Mouse (Mus musculus): ENCODE measurements at regions not wholly inside any gene's neighbourhood (a gene's known extent, or its start where the extent isn't known, plus 50 kb on each side); places are given as distances from the start of the nearest gene placed in this dataset.

DNA sequence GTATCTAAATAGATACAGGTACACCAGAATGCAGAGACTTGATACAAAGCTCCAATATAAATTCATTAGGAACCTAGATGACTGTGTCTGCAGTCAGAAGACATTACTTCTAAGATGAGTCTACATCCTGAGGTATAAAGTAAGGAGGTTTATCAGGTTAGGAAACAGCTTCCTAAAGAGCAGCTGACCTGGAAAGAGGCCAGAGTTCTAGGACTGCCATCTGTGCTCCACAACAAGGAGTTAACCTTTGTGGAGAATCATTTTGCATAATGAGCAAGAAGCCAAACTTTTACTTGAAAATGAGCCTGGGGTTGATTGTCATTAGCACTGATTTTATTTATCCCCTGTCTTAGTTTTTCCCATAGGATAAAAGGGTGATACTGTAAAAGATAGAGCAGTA is 211.6 kb upstream of the Tenm2 start:
- peak; percentile 46 for DNase-seq (ENCODE audit: low read depth)
- TF ChIP-seq CTCF (IDR thresholded peaks at IDR 0.05; ENCODE audit: borderline replicate concordance, extremely low read depth, insufficient read depth, insufficient read length) (no peak), POLR2A (IDR thresholded peaks at IDR 0.05; ENCODE audit: borderline replicate concordance, extremely low read depth, insufficient read depth, insufficient read length, poor library complexity, severe bottlenecking) (no peak)

DNA sequence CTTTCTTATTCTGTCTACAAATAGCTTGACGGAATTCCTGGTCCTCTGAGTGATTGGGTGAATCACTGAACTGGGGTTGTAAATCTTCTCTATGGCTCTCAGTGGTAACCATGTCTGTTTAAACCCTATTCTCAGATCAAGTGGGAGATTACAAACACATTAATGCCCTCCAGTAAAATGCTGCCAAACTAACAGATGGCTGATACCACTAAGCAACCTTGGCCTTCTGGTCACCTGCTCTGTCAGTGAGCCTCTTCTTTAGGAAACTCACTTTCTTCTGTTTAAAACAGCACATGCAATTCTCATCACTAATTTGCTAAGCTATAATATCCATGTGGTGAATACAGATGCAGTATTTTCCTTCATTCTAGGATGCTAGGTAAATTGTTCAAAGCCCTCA is 210.9 kb upstream of the Tenm2 start:
- no peak for DNase-seq (ENCODE audit: low read depth)
- TF ChIP-seq CTCF (IDR thresholded peaks at IDR 0.05; ENCODE audit: borderline replicate concordance, extremely low read depth, insufficient read depth, insufficient read length) = no peak
- no peak for TF ChIP-seq POLR2A (IDR thresholded peaks at IDR 0.05; ENCODE audit: borderline replicate concordance, extremely low read depth, insufficient read depth, insufficient read length, poor library complexity, severe bottlenecking)

DNA sequence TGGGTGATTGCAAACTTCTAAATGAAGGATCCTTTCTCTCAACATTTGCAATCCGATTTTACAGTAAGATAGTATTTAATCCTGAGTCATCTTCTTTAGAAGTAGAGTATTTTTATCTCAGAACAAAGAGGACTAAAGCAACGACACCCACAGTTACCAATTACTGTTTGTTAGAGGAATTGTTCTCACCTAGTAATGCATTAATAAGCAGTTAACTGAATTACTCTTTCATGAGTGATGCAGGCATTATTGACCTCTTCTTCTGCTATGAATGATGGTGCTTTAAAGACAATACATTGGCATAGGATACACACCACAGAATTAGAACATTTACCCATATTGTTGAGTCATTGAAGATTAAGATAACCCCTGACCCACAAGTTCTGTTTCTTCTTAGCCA is 207.0 kb upstream of the Tenm2 start:
- DNase-seq (ENCODE audit: low read depth) = no peak
- TF ChIP-seq POLR2A (IDR thresholded peaks at IDR 0.05; ENCODE audit: borderline replicate concordance, extremely low read depth, insufficient read depth, insufficient read length, poor library complexity, severe bottlenecking) (no peak), CTCF (IDR thresholded peaks at IDR 0.05; ENCODE audit: borderline replicate concordance, extremely low read depth, insufficient read depth, insufficient read length) (no peak)

DNA sequence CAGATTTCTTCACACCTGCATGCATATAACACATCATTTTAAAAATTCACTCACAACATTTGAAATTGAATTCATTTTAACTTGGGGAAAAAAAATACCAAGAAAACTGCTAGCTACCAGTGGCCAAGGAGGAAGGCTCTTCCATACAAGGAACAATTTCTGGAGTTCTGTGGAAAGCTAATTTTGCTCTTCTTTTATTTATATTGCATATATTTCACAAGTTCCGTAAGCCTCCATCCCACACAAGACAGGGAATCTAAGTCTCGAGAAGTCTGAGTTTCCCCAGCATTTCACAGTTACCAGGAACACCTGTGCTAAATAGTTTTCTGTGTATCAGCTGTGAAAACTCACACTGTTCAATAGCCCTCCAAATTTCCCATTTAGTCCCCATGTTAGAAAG is 198.8 kb upstream of the Tenm2 start:
- TF ChIP-seq POLR2A (IDR thresholded peaks at IDR 0.05; ENCODE audit: borderline replicate concordance, extremely low read depth, insufficient read depth, insufficient read length, poor library complexity, severe bottlenecking) = no peak
- TF ChIP-seq CTCF (IDR thresholded peaks at IDR 0.05; ENCODE audit: borderline replicate concordance, extremely low read depth, insufficient read depth, insufficient read length) = no peak
- DNase-seq (ENCODE audit: low read depth) = no peak

DNA sequence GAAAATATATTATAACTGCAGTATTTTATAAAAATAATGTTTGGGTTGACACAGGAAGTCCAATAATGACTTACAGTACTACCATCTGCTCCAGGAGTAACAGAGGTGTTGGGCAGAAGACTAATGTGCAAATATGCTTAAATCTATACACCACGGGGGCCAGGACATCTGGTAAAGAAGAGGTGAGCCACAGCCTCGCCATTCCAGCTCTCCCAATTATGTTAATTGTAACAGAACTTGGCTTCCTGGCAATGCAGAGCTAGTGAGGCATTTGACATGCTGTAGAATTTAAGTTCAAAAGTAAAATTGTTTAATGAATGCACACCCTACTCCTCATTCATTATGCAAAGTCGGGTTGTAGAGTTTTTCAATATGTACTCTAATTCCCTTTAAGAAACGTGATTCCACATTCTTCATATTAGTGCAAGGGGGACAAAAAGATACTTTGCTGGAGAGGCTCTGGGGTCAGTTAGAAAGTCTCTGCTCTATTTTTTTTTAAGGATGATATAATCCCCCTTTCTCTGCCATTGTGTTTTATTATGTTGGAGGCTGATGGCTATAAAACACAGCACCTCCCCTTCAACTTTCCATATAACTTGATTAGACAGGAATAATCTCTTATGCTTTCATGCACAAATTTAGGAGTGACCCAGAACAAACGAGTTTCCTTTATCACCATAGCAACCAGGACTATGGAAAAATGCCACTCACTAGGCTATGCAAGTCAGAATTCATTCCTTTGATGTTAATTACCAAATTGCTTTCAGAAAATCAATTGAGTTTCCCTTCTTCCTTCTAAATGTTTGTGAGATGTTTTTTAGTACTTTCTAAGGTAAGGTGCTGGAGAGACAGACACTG is 188.8 kb upstream of the Tenm2 start:
- DNase-seq (ENCODE audit: low read depth) = peak; percentile 79
- TF ChIP-seq POLR2A (IDR thresholded peaks at IDR 0.05; ENCODE audit: borderline replicate concordance, extremely low read depth, insufficient read depth, insufficient read length, poor library complexity, severe bottlenecking) (no peak), CTCF (IDR thresholded peaks at IDR 0.05; ENCODE audit: borderline replicate concordance, extremely low read depth, insufficient read depth, insufficient read length) (no peak)

DNA sequence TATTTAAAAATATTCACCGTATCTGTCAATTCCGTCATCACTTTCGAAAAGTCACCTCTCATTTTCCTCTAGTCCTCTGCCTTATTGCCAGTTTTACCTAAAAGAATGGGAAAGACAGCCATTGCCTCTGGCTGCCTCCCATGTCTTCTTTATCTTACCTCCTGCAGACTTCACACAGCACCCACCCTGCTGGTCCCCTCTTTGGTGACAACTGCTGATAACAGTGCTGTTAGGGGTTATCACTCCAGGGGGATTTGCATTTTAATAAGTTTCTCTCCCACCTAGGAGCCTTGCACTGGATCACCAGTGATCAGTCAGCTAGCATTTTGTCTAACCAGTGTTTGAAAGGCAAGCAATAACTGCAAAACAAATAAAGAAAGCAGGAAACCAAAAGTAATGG is 177.1 kb upstream of the Tenm2 start:
- TF ChIP-seq CTCF (IDR thresholded peaks at IDR 0.05; ENCODE audit: borderline replicate concordance, extremely low read depth, insufficient read depth, insufficient read length) (no peak), POLR2A (IDR thresholded peaks at IDR 0.05; ENCODE audit: borderline replicate concordance, extremely low read depth, insufficient read depth, insufficient read length, poor library complexity, severe bottlenecking) (no peak)
- no peak for DNase-seq (ENCODE audit: low read depth)

DNA sequence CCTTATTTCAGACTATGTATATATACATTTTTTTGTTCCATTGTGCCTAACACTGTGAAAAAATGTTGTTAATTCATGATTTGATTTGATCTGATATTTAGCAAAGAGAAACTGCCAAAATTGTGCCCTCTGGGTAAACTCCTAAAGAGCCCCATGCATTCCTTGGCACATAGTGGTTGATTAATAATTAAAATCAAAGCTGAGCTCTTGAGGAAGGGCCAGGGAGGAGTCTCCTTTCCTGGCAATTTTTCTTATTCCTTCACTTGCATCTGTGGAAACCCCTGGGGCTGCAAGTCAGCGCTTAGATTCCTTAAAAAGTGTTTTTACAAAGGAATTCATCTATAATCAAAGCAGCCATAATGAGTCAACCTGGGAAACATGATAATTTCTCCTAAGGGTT is 132.2 kb upstream of the Tenm2 start:
- peak; percentile 47 for DNase-seq (ENCODE audit: low read depth)
- no peak for TF ChIP-seq CTCF (IDR thresholded peaks at IDR 0.05; ENCODE audit: borderline replicate concordance, extremely low read depth, insufficient read depth, insufficient read length)
- no peak for TF ChIP-seq POLR2A (IDR thresholded peaks at IDR 0.05; ENCODE audit: borderline replicate concordance, extremely low read depth, insufficient read depth, insufficient read length, poor library complexity, severe bottlenecking)

DNA sequence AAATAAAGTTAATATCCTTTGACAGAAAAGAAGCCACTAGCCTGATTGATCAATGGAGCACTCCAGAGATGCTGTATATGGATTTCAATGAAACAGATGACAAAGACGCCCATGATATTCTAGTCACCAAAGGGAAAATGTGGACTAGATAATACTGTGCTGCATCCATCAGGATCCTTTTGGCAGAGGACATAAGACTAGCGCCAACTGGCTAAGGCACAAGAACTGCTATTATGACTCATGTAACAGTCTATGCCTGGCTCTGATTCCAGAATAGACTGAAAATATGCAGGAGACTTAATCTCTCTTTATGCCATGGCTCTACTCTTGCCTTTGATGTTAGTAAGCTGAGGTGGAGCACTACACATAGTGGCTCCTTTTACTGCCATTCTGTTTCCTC is 128.7 kb upstream of the Tenm2 start:
- TF ChIP-seq CTCF (IDR thresholded peaks at IDR 0.05; ENCODE audit: borderline replicate concordance, extremely low read depth, insufficient read depth, insufficient read length) (no peak), POLR2A (IDR thresholded peaks at IDR 0.05; ENCODE audit: borderline replicate concordance, extremely low read depth, insufficient read depth, insufficient read length, poor library complexity, severe bottlenecking) (no peak)

DNA sequence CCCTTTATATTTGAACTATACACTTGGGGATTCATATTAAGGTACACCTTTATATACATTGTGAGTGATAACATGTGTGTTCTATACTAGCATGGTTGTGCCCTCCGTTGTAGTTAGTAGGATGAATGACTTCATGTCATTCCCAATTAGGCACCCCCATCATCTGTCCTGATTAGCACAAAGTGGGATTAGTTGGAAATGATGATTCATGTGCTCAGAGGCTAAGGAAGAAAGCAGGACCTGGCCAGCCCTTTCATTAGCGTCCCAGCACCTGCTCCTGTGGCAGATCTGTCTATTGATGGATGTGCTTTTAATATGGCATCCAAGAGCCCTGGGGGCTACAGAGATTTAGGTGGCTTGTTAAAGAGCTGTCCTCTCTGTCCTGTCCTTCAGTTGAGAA is 119.3 kb upstream of the Tenm2 start:
- DNase-seq (ENCODE audit: low read depth) = peak; percentile 51
- TF ChIP-seq CTCF (IDR thresholded peaks at IDR 0.05; ENCODE audit: borderline replicate concordance, extremely low read depth, insufficient read depth, insufficient read length) (no peak), POLR2A (IDR thresholded peaks at IDR 0.05; ENCODE audit: borderline replicate concordance, extremely low read depth, insufficient read depth, insufficient read length, poor library complexity, severe bottlenecking) (no peak)

More for the DNA sequence above, 128.7 kb upstream of the Tenm2 start:
- DNase-seq (ENCODE audit: low read depth) = peak; percentile 60

DNA sequence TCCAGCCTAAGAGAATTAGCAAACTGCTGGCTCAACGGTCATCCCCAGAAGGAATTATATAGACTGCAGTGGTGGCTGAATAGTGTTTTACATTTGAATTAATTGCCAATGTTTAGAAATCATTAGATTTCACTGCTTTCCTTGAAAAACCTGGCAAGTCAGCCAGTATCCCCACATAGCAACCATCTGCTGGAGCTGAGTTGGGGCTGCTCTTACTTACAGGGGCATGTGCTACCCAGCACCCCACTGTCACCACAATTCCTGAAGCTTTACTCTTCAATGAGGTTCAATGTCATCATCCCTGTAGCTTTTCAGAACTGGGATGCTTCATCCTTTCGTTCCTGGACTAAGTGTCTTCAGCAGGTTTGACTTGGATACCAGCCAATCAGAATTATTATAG is 73.9 kb upstream of the Tenm2 start:
- TF ChIP-seq POLR2A (IDR thresholded peaks at IDR 0.05; ENCODE audit: borderline replicate concordance, extremely low read depth, insufficient read depth, insufficient read length, poor library complexity, severe bottlenecking) (no peak), CTCF (IDR thresholded peaks at IDR 0.05; ENCODE audit: borderline replicate concordance, extremely low read depth, insufficient read depth, insufficient read length) (no peak)
- DNase-seq (ENCODE audit: low read depth) = no peak

DNA sequence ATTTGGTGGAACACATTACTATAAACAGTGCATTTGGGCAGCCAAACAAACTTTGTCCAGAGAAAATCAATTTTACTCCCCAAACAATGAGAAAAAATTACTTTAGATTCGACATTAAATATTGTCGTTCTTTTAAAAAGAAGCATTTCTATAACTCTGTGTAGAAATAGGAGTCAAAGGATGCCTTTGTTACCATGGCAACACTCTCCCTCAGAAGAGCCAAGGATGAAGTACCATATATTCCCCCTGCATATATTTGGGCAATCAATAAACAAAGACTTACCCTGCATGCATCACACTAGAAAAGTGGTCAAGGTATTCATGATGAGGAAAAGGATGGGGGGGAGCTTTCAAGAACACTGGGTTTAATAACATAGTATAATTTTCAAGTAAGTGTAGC is 70.9 kb upstream of the Tenm2 start:
- TF ChIP-seq CTCF (IDR thresholded peaks at IDR 0.05; ENCODE audit: borderline replicate concordance, extremely low read depth, insufficient read depth, insufficient read length) = no peak
- TF ChIP-seq POLR2A (IDR thresholded peaks at IDR 0.05; ENCODE audit: borderline replicate concordance, extremely low read depth, insufficient read depth, insufficient read length, poor library complexity, severe bottlenecking) = no peak

More for the DNA sequence above, 70.9 kb upstream of the Tenm2 start:
- peak; percentile 52 for DNase-seq (ENCODE audit: low read depth)

Measured in brain, embryonic 14.5 days (tissue).